Mouse (Mus musculus): ENCODE data around the gene 6430550D23Rik. TPM values are rescaled to one million over a fixed set of nuclear protein-coding genes. Genes with fewer than 3 reads are reported as not detected.

The 6430550D23Rik gene
- 2.8 TPM for total RNA-seq (2023)

DNA sequence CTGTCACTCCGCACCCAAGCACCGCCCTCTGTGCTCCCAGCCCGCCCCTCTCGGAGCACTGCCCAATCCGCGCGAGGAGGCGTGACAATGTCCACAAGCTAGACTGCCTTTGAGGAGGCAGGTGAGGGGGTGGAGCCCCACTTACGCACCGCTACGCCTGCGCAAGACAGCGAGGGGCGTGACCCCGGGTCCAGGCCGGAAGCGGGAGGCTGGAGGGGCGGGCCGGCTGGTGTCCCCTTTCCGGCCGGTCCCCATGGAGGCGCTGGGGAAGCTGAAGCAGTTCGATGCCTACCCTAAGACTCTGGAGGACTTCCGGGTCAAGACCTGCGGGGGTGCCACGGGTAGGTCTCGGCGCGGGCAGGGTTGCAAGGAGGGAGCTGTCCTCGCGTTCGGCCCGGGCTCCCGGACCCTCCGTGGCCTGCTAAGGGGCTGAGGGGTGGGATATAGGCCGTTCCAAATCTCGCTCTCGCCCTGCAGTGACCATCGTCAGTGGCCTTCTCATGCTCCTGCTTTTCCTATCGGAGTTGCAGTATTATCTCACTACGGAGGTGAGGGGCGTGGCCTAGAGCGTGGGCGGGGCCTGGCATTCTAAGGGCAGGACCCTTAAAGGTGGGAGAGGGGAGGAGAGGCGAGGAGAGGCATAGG lies at the start of gene 6430550D23Rik, which contains the start of gene Ergic3:
6430550D23Rik (minus strand) TSS at position 90 of the 645 bp plus-strand sequence.
Ergic3 (plus strand) TSS at position 158 of the 645 bp plus-strand sequence.

DNA sequence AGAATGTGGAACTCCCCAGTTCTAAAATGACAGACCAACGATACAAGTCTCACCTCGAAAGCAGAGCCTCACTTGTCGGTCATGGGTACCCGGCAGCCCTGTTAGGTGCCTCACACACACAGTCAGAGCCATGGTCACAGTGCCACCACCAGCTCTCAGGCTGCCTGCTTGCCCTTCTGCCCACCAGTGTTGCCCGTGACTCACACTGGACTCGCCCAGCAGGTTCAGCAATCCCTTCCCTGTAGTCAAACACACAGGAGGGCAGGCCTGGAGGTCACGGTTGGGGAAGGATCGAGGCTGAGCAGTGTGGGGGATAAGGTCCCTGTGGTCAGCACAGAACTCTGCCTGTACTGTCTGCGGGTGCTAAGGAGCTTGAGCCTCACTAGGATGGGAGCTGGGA lies 45.0 kb upstream of the 6430550D23Rik start, which contains the start of gene Fer1l4:
Fer1l4 (minus strand) TSS at position 132 of the 400 bp plus-strand sequence.

DNA sequence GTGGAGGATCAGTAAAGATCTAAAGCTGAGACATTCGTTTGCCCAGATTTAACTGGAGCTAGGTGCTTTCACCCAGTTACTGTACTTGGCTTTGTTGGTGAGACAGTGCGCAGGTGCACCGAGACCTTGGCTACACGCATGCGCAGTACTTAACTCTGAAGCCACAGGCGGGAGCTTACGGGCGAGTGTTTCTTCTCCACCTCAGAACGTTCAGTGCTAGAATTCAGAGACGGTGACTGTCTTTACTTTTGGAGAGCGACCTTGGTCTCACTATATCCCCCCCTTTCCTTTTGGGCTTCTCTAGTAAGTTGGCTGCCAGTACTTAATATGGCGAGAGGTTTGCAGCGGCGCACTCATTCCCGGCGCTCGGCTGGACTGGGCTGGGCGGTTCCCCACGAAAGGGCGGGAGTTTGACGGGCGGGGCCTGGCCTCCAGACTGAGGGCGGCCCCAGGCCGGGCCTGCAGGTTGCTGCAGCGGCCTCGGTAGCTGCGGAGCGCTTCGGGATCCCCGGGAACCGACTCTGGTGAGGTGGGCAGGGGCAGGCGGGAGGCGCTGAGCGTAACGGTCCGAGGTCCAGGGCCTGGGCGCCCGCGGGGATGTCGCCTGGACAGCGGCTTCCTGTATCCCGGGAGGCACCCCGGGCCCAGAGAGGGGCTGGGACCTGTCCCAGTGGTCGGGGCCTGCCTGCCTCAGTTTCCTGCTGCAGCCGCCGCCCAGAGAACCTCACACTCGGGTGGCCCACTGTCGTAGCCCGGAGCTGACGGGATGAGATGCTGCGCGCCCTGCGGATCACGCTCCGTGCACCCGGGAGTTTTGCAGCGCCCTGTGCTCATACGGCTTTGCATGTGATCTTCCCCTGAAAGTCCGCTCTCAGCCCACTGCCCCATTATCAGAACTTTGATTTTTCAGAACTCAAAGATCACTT lies 51.4 kb downstream of the 6430550D23Rik start, which contains the start of gene Cep250:
Cep250 (plus strand) TSS at position 325 of the 926 bp plus-strand sequence.

DNA sequence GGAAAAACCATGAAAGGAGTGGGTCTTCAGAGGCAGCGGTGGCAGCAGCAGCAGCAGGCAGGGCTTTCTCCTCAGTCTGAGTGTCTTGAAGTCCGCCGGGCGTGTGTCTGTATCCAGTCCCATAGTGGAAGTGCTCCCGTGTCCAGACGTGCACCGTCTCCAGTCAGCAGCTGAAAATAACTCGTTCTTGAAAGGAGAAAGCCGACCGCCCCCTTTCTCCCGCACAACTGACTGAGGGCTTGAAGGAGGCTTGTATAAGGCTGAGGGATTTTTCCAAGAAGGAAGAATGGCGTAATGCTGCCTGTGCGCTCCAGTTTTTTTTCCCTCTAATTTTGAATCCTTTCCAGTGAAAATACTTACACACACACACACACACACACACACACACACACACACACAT lies 62.7 kb downstream of the 6430550D23Rik start, which contains the start of gene Gdf5:
Gdf5 (minus strand) TSS at position 244 of the 400 bp plus-strand sequence.

DNA sequence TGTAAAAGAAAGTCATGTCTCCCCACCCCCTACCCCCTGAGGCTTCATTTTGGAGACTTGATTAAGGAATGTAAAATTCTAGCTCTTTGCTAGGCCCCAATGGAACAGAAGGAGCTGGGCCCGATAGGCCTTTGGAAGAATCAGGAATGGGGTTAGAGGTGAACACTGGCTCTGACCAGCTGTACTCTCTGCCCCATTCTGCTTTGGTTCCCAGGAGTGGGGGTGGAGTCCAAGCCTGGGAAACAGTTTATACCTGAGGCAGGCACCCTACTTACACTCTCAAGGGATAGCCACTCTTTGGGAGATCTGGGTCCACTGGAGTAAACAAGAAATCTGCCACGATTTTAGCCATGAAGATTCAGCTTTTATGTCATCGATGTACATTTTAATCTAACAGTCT lies 67.1 kb downstream of the 6430550D23Rik start, which contains the start of gene Gm15557:
Gm15557 (plus strand) TSS at position 48 of the 400 bp plus-strand sequence.

DNA sequence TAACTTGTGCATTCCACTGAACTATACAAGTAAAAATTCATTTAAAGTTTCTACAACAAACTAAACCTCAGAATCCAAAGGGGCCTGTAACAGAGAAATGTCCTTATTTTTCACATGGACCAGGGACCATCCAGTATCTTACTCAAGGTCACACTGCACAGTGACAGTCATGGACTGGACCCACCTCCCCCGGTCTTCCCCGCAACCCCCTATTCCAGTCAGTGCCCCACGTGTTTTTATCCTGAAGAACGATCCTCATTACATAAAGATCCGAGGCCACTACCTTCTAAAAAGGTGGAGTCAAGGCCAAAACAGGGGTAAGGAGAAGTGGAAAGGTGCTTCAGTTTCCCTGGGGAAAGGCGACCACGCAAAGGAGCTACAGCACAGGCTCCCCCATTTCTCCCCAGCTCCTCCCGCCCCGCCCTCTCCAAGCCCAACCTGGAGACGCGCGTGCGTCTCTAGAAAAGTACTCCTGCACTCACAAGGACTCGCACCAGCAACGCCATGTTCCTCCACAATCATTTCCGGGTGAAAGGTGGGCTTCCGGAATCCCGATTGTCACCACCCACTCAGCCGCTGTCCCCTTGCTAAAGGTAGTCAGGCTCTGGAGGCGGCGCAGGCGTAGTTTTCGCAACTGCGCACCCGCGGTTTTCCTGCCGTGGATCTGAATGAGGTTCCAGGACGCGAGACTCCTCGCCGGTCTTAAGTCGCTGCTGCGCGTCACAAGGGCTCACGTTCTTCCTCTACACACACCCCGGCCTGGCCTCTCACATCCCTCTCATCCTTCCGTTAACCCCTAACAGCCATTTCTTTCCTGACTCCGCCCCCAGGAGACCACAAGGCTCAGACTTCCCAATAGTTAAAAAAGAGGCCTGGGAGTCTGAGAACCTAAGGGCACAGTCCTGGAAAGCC lies 78.0 kb downstream of the 6430550D23Rik start, which contains the start of gene Uqcc1:
Uqcc1 (minus strand) TSS at position 780 of the 912 bp plus-strand sequence.

Other genes with a start within 250 kb of the 6430550D23Rik start
- gene Mmp24, start 232.6 kb downstream of the 6430550D23Rik start, total RNA-seq (2023), result not detected
- gene BC029722, start 188.6 kb downstream of the 6430550D23Rik start, total RNA-seq (2023), result 21.4 TPM
- 120 TPM for gene Eif6, start 181.1 kb downstream of the 6430550D23Rik start, total RNA-seq (2023)
- gene Fam83c, start 173.1 kb downstream of the 6430550D23Rik start, total RNA-seq (2023), result 0.24 TPM
- 40.3 TPM for gene Uqcc1, start 77.7 kb downstream of the 6430550D23Rik start, total RNA-seq (2023)
- gene Gm15557, start 67.2 kb downstream of the 6430550D23Rik start, total RNA-seq (2023), result not detected
- gene Gdf5, start 62.6 kb downstream of the 6430550D23Rik start, total RNA-seq (2023), result not detected
- 62.5 TPM for gene Cep250, start 51.5 kb downstream of the 6430550D23Rik start, total RNA-seq (2023)
- gene Ergic3, start 68 bp upstream of the 6430550D23Rik start, total RNA-seq (2023), result 59.8 TPM
- gene Fer1l4, start 45.0 kb upstream of the 6430550D23Rik start, total RNA-seq (2023), result not detected
- gene Spag4, start 57.2 kb upstream of the 6430550D23Rik start, total RNA-seq (2023), result 4.1 TPM
- 67.0 TPM for gene Cpne1, start 104.0 kb upstream of the 6430550D23Rik start, total RNA-seq (2023)
- 26.5 TPM for gene Rbm12, start 104.0 kb upstream of the 6430550D23Rik start, total RNA-seq (2023)
- 24.3 TPM for gene Gm28036, start 119.1 kb upstream of the 6430550D23Rik start, total RNA-seq (2023)
- 51.0 TPM for gene Romo1, start 136.1 kb upstream of the 6430550D23Rik start, total RNA-seq (2023)
- 24.9 TPM for gene Nfs1, start 136.2 kb upstream of the 6430550D23Rik start, total RNA-seq (2023)
- 1,869 TPM for gene Rbm39, start 172.3 kb upstream of the 6430550D23Rik start, total RNA-seq (2023)
- gene Phf20, start 188.5 kb upstream of the 6430550D23Rik start, total RNA-seq (2023), result 76.0 TPM

Measured in CD8-positive naive resting alpha-beta T cell, adult 57 days (primary cell).